Mouse (Mus musculus) CH12.LX (cell line): ENCODE measurements around the gene Tmem189. TPM values are rescaled to one million over a fixed set of nuclear protein-coding genes. Genes with fewer than 3 reads are reported as not detected.

Experiments used
- DNase-seq: peaks from one replicate; pipeline ENCODE4 v3.0.0-alpha.2; 2013; ENCODE audit errors: extremely low read depth
- H3K27ac ChIP-seq: 2 replicates; pipeline ENCODE4 v1.5.1; 2012; ENCODE audit warnings: low read depth, mild to moderate bottlenecking, control low read depth, moderate library complexity; ENCODE audit not compliant: insufficient read depth
- H3K27me3 ChIP-seq: replicated peaks from 2 replicates; pipeline ENCODE3; 2012; ENCODE audit warnings: inconsistent platforms
- H3K36me3 ChIP-seq, 2 experiments: replicated peaks in 1 of 2; 2 replicates each; pipeline versions ENCODE3 to v1.6.1; 2012; ENCODE audit warnings: inconsistent platforms in 1 of 2, low read length in 1 of 2, mild to moderate bottlenecking in 1 of 2, mixed read lengths in 1 of 2, moderate library complexity in 1 of 2; ENCODE audit not compliant: control insufficient read depth in 1 of 2, insufficient read depth in 1 of 2
- H3K4me1 ChIP-seq, 2 experiments: 2 replicates each; pipeline ENCODE4 v1.6.1; 2012; ENCODE audit warnings: inconsistent platforms in 1 of 2, moderate library complexity in 1 of 2; ENCODE audit not compliant: insufficient read depth in 2 of 2, control insufficient read depth in 1 of 2
- H3K4me2 ChIP-seq: 2 replicates; pipeline ENCODE4 v1.6.1; 2012; ENCODE audit warnings: low read depth, mild to moderate bottlenecking, control low read depth; ENCODE audit not compliant: poor library complexity, insufficient read depth, severe bottlenecking
- H3K4me3 ChIP-seq, 3 experiments: fragments of 150-350 bp in 1 of 3; sonication (generic) in 1 of 3; replicated peaks in 1 of 3; 2 replicates each; pipeline versions ENCODE3 to v1.5.1; 2011 to 2012; ENCODE audit warnings: low read depth in 2 of 3, low read length in 2 of 3, mild to moderate bottlenecking in 2 of 3, moderate library complexity in 2 of 3, control low read depth in 1 of 3, improper control_type of control experiment in 1 of 3, inconsistent platforms in 1 of 3, mixed read lengths in 1 of 3; ENCODE audit not compliant: poor library complexity in 1 of 3
- H3K79me2 ChIP-seq: replicated peaks from 2 replicates; pipeline ENCODE4 v1.6.1; 2012; ENCODE audit warnings: mild to moderate bottlenecking, moderate library complexity; ENCODE audit not compliant: control insufficient read depth, poor library complexity, insufficient read depth, severe bottlenecking; ENCODE audit errors: extremely low read depth
- H3K9ac ChIP-seq: 2 replicates; pipeline ENCODE4 v1.6.1; 2012; ENCODE audit warnings: low read depth, mild to moderate bottlenecking, control low read depth, moderate library complexity; ENCODE audit not compliant: insufficient read depth
- H3K9me3 ChIP-seq: replicated peaks from 2 replicates; pipeline ENCODE3; 2012; ENCODE audit warnings: low read length, inconsistent platforms, mixed read lengths
- BHLHE40 ChIP-seq: IDR thresholded peaks from 2 replicates; pipeline ENCODE4 v1.6.1; 2011; ENCODE audit warnings: mild to moderate bottlenecking, low read depth, low read length, improper control_type of control experiment
- CHD1 ChIP-seq: IDR thresholded peaks from 2 replicates; pipeline ENCODE4 v1.6.1; 2012; ENCODE audit warnings: low read depth, low read length, improper control_type of control experiment, inconsistent platforms
- CHD2 ChIP-seq: IDR thresholded peaks from 2 replicates; pipeline ENCODE4 v1.6.1; 2011; ENCODE audit warnings: low read length, improper control_type of control experiment
- E2F4 ChIP-seq: IDR thresholded peaks from 2 replicates; pipeline ENCODE4 v1.6.1; 2011; ENCODE audit warnings: low read depth, low read length, improper control_type of control experiment; ENCODE audit not compliant: insufficient replicate concordance
- ELF1 ChIP-seq: IDR thresholded peaks from 2 replicates; pipeline ENCODE4 v1.6.1; 2014; ENCODE audit warnings: low read depth, mild to moderate bottlenecking, inconsistent platforms, low read length, improper control_type of control experiment
- EP300 ChIP-seq: IDR thresholded peaks from 2 replicates; pipeline ENCODE4 v1.6.1; 2011; ENCODE audit warnings: low read length, improper control_type of control experiment
- HCFC1 ChIP-seq: IDR thresholded peaks from 2 replicates; pipeline ENCODE4 v1.6.1; 2012; ENCODE audit warnings: low read depth, mild to moderate bottlenecking, inconsistent platforms, low read length, improper control_type of control experiment
- JUN ChIP-seq: IDR thresholded peaks from 2 replicates; pipeline ENCODE4 v1.6.1; 2011; ENCODE audit warnings: low read depth, mild to moderate bottlenecking, low read length, improper control_type of control experiment, moderate library complexity; ENCODE audit not compliant: insufficient read depth
- JUND ChIP-seq: conservative IDR thresholded peaks from 2 replicates; pipeline ENCODE4 v1.6.1; 2011; ENCODE audit warnings: low read depth, low read length, improper control_type of control experiment
- MEF2A ChIP-seq: IDR thresholded peaks from 2 replicates; pipeline ENCODE4 v1.6.1; 2014; ENCODE audit warnings: low read depth, mild to moderate bottlenecking, inconsistent platforms, low read length, improper control_type of control experiment, borderline replicate concordance
- MXI1 ChIP-seq: IDR thresholded peaks from 2 replicates; pipeline ENCODE4 v1.6.1; 2011; ENCODE audit warnings: mild to moderate bottlenecking, low read depth, low read length, improper control_type of control experiment
- NELFE ChIP-seq: IDR thresholded peaks from 2 replicates; pipeline ENCODE4 v1.6.1; 2011; ENCODE audit warnings: low read depth, low read length, improper control_type of control experiment
- NRF1 ChIP-seq: IDR thresholded peaks from 2 replicates; pipeline ENCODE4 v1.6.1; 2014; ENCODE audit warnings: low read depth, mild to moderate bottlenecking, inconsistent platforms, low read length, improper control_type of control experiment, moderate library complexity
- POLR2AphosphoS2 ChIP-seq: IDR thresholded peaks from 2 replicates; pipeline ENCODE4 v1.6.1; 2011; ENCODE audit warnings: low read depth, low read length, improper control_type of control experiment
- RCOR1 ChIP-seq: conservative IDR thresholded peaks from 2 replicates; pipeline ENCODE4 v1.6.1; 2012; ENCODE audit warnings: low read depth, mild to moderate bottlenecking, inconsistent platforms, low read length, improper control_type of control experiment
- SIN3A ChIP-seq: IDR thresholded peaks from 2 replicates; pipeline ENCODE4 v1.6.1; 2012; ENCODE audit warnings: low read length, improper control_type of control experiment, inconsistent platforms
- TCF12 ChIP-seq: IDR thresholded peaks from 2 replicates; pipeline ENCODE4 v1.6.1; 2014; ENCODE audit warnings: low read depth, mild to moderate bottlenecking, inconsistent platforms, low read length, improper control_type of control experiment
- UBTF ChIP-seq: IDR thresholded peaks from 2 replicates; pipeline ENCODE4 v1.6.1; 2012; ENCODE audit warnings: low read depth, mild to moderate bottlenecking, inconsistent platforms, low read length, improper control_type of control experiment, moderate library complexity
- USF1 ChIP-seq: IDR thresholded peaks from 2 replicates; pipeline ENCODE4 v1.6.1; 2014; ENCODE audit warnings: low read depth, mild to moderate bottlenecking, inconsistent platforms, low read length, improper control_type of control experiment
- USF2 ChIP-seq: conservative IDR thresholded peaks from 2 replicates; pipeline ENCODE4 v1.6.1; 2011; ENCODE audit warnings: low read depth, low read length, improper control_type of control experiment
- ZC3H11A ChIP-seq: IDR thresholded peaks from 2 replicates; pipeline ENCODE4 v1.6.1; 2012; ENCODE audit warnings: low read depth, mild to moderate bottlenecking, inconsistent platforms, low read length, improper control_type of control experiment
- ZKSCAN1 ChIP-seq: IDR thresholded peaks from 2 replicates; pipeline ENCODE4 v1.6.1; 2012; ENCODE audit warnings: low read depth, inconsistent platforms, low read length, improper control_type of control experiment, borderline replicate concordance
- dilution Hi-C: fragments of 300-500 bp; cut with MboI; formaldehyde crosslinking; loops from 2 replicates; pipeline ENCODE4 v1.14.3; 2020; ENCODE audit warnings: low sequenced_read_pairs; ENCODE audit not compliant: extremely low pct_unique_long_range_greater_than_20kb, extremely low pct_ligation_motif_present
- in situ Hi-C: fragments of 300-500 bp; cut with MboI; formaldehyde crosslinking; loops from 3 replicates; pipeline ENCODE4 v1.14.3; 2019; ENCODE audit warnings: low sequenced_read_pairs, low pct_ligation_motif_present, low pct_unique_long_range_greater_than_20kb, mixed read lengths
- polyA plus RNA-seq: library from polyadenylated mRNA; unstranded; fragments of >175 nt; gene quantifications from 2 replicates; pipeline ENCODE4 v1.2.1, GENCODE M21; 2012; ENCODE audit warnings: low read depth; ENCODE audit not compliant: insufficient read length
- total RNA-seq, 2 experiments: library from RNA; depleted of rRNA; stranded (reverse); fragments of 300-350 nt in 1 of 2; fragments of >200 nt in 1 of 2; gene quantifications; 2 replicates each; pipeline ENCODE4 v1.2.3; 2012 to 2014

Gene Tmem189
- total and polyA plus RNA-seq, 3 experiments, result 27.9 to 30.9 (median 29.5) TPM

- no peak overlapping the region for H3K4me2 ChIP-seq
- H3K4me3 ChIP-seq, result no peak overlapping the region
- H3K9me3 ChIP-seq, result no peaks in the 10 kb centered on the region
- no peak for DNase-seq
- peaks cover 14% of the 10 kb centered on the region for H3K27me3 ChIP-seq
- in situ Hi-C loops, result no loop called here
- dilution Hi-C loops, result no loop called here
- H3K4me1 ChIP-seq, result peaks cover 31 to 54% of the 10 kb centered on the region in 2 experiments
- no peak overlapping the region for H3K9ac ChIP-seq
- H3K79me2 ChIP-seq, result peaks cover 52% of the 10 kb centered on the region
- H3K36me3 ChIP-seq, result peaks cover 13 to 29% of the 10 kb centered on the region in 2 experiments
- H3K27ac ChIP-seq, result 0 out of 2 replicates have a peak overlapping the region, but pooled peaks have one; percentile 49
- no peak for TF ChIP-seq USF1
- no peak for TF ChIP-seq RCOR1
- no peak for TF ChIP-seq ELF1
- TF ChIP-seq JUN, result no peak
- TF ChIP-seq BHLHE40, result no peak
- TF ChIP-seq HCFC1, result no peak
- TF ChIP-seq E2F4, result no peak
- TF ChIP-seq CHD2, result no peak
- no peak for TF ChIP-seq TCF12
- no peak for TF ChIP-seq CHD1
- no peak for TF ChIP-seq NRF1
Observed at GRCm38 (mm10) chr2:167658712-167659111, 30.9 kb downstream of the Tmem189 start.

GRCm38 (mm10) chr2:167657973-167658372, 31.6 kb downstream of the Tmem189 start:
- TF ChIP-seq CHD1 (no peak), RCOR1 (no peak), JUN (no peak), USF2 (no peak), SIN3A (no peak), JUND (no peak), HCFC1 (no peak), EP300 (no peak), NELFE (no peak), BHLHE40 (no peak), ZC3H11A (no peak), E2F4 (no peak), MXI1 (no peak), ZKSCAN1 (no peak), POLR2AphosphoS2 (no peak), MEF2A (no peak), CHD2 (no peak), USF1 (no peak), UBTF (no peak)
- TF ChIP-seq, all 38 proteins: peak for 0
- Histone ChIP-seq H3K36me3 (peaks cover 19 to 36% of the 10 kb centered on the region in 2 experiments), H3K9ac (no peak overlapping the region), H3K9me3 (no peaks in the 10 kb centered on the region), H3K27ac (peak overlapping the region; percentile 49), H3K4me3 (no peak overlapping the region), H3K27me3 (peaks cover 10% of the 10 kb centered on the region), H3K4me2 (peak overlapping the region; percentile 80; the same call in 1 of the 2 replicates), H3K79me2 (peaks cover 52% of the 10 kb centered on the region), H3K4me1 (peaks cover 31 to 54% of the 10 kb centered on the region in 2 experiments)
- DNase-seq, result no peak
- in situ Hi-C loops, result no loop called here
- dilution Hi-C loops, result no loop called here
